Mouse (Mus musculus): ENCODE results near the gene Nsun6.
A peak's percentile ranks its signal among the peaks of the same experiment; 100 is the strongest.

Gene Nsun6

DNA sequence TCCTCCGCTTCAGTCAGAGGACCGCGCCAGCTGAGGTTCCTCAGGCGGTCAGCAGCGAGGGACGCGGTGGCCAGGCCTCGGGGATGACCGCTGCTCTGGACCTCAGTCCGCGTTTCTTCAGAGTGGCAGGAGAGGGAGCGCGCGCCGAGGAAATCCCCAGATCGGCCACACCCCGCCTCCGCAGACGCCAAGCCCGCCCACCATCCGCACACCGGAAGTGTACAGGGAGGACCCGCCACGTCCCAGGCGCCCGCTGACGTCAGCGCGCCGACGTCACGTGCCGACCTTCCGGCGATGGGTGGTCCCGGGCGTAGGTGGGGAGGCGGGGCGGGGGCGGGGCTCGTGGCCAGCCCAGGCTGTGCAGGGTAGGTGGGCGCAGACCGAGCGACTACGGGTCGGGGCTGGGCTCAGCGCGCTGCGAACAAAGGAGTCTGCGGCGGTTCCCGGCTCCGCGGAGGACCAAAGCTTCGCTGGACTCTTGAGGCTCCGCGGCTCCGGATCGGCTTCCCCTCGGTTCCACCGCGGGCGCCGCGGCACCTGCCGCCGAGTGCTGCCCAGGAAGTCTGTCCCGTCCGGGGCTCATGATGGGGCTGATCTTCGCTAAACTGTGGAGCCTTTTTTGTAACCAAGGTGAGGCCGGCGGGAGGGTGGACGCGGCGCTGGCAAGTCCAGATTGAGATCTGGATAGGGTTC is at the start of gene Nsun6:
TSS of gene Nsun6 (minus strand) at position 125 of the 693 bp plus-strand sequence.
- peak; percentile 97 for DNase-seq (ENCODE audit: low read depth)

DNA sequence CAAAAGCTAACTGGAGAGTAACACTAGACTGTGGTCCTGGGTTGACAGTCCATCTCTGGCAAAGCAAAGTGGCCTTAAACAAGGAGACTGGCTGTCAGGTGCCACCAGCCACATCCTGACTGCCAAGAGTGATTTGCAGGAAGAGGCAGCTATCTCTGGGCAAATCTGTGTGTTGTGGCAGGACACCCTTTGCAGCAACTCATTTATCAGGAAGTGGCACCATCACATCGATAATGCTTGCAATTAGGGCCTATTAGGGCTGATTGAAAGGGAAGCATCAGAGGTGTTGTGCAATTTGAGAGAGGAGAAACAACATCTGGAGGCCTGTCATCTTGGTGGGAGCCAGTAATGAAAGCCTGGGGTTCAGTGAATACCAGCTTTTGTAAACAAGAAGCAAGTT is 49.5 kb upstream of the Nsun6 start:
- DNase-seq (ENCODE audit: low read depth), result no peak

DNA sequence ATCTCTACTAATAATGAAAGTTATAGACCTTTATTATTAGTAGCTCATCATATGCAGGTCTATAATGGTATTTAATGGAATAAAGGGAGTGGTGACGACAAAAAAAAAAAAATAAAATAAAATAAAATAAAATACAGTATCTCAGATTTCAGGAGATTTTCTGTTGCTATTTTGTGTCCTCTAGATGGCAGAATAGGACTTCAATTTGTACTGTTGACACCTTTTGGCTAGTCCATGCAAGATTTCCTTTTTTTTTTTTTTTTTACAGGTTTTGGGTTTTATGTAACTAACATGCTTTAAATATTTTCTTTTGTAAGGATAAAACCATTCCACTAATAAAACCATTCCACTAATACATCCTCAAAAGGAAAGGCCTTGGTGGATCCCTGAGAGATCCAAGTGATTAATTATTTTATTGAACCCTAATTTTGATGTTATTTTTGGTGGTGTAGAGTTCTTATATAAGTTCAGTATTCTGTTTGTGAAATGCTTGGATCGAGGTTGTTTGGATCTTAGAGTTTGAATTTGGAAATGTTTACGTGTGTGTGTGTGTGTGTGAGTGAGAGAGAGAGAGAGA is 41.7 kb upstream of the Nsun6 start:
- DNase-seq (ENCODE audit: low read depth), result no peak

DNA sequence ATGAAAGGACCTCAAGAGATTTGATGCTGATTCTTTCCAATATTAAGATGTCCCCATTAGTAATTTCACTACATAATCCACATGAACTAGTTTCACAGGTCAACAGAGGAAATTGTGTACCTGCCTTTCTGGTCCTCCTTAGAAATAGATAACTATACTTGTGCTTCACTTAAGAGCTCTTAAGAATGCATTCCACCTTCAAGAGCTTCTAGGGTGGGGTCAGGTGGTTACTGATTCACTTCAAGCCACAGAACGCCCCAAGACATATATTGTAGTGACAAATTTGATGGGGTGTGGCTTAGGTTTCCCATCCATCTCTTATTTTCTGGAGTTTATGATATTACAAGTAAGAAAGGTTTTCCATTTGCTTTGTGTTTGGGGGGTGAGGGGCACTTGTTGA is 32.4 kb upstream of the Nsun6 start:
- no peak for DNase-seq (ENCODE audit: low read depth)

DNA sequence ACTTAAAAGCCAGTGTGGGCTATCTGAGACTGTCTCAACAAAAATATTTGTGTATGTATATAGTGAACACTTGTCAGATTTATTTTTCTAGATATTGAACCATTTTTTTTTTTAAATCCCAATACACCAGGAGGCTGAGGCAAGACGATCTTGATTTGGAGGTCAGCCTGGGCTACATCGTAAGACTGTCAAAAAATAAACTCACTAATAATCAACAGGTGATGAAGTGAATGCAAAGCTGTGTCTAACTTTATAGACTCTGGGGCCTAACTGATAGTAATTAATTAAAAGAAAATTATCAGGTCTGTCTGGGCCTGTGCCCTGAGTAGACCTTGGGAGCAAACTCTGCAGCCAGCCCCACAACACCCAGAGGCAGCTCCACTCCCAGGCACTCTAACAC is 28.8 kb upstream of the Nsun6 start:
- no peak for DNase-seq (ENCODE audit: low read depth)

DNA sequence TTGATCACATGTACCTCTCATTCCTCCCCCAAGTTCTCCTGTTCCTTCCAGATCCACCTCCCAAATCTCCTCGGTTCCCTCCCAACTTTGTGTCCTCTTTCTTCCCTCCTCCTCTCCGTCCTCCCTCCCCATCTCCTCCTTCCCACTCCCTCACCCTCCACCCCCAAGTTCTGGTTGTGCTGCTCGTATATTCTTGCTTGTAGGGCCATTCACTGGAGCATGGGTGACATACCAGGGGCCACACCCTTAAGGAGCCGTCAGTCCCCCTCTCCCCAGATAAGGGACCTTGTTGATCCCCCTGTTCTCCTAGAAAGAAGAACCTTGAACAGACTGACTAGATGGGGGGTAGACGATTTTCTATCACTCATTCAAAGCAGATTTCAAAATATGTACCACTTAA is 12.2 kb upstream of the Nsun6 start:
- no peak for DNase-seq (ENCODE audit: low read depth)

DNA sequence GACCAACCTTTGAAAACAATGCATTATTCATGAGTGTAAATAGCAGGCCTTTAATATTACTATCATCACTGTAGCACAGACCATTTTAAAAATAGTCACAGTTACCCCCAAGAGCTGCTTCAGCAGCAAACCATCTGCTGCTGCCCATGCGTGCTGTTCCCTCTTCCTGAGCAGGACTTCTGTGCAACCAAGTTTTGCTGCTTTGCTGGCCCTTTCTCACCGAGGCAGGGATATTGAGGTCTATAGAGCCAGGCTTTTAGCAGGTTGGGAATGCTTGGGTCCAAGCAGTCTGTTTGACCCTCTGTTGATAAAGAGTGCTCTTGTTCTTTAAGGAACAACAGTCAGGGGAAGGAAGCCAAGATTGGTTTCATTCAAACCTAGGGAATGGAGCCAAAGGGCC is 10.6 kb upstream of the Nsun6 start:
- DNase-seq (ENCODE audit: low read depth), result no peak

DNA sequence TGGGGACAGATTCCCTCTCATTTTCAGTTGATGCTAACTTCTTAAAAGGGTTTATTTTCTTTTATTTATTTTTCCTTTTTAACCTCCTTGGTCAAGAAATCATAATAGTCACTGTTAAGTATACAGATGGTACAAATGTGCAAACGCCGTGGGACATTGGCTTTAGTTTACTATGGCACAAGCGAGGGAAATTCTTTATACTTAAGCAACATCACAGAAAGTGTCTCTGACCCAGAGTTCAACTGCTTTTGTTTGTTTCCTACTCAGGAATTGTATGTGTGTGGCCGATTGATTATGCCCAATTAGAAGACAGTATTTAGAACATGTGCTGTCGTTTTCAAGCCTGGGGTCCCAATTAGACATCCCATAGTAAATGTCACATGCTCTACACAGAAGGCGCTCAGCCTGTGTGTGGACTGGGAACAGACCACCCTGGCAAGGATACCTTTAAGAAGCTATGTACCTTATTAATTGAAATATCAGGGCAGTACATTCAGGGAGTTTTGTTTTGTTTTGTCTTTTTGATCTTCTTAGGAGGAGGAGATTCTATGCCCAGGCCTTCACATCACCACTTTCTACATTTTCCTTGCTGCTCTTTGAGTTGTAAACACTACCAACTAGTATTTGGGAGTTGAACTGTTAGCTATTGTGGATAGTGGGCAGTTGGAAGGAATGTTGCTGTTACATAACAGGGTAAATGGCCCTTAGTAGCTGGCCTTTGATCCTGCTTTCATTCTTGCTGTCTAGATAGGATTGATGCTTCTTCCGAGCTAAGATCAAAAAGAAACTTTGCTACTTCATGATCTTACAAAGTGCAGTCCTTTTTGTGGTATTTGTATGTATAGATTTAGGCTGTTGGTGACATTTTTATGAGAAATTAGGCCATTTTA is 9.8 kb upstream of the Nsun6 start:
- no peak for DNase-seq (ENCODE audit: low read depth)

DNA sequence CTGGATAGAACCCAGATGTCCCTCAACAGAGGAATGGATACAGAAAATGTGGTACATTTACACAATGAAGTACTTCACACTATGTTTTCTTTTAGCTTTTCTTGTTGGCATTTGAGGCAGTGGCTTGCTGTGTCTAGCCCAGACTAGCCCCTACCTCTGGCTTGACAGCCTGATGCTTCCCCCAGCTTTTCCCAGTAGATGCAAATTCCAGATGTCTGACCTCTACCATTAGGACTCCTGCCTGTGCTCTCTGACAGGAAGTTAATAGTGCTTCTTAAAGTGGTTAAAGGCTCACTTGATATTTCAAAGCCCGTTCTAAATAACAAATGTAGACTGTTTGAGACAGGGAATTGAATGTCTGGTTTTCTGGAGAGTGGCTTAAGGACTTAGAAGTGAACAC is 8.9 kb upstream of the Nsun6 start:
- no peak for DNase-seq (ENCODE audit: low read depth)

DNA sequence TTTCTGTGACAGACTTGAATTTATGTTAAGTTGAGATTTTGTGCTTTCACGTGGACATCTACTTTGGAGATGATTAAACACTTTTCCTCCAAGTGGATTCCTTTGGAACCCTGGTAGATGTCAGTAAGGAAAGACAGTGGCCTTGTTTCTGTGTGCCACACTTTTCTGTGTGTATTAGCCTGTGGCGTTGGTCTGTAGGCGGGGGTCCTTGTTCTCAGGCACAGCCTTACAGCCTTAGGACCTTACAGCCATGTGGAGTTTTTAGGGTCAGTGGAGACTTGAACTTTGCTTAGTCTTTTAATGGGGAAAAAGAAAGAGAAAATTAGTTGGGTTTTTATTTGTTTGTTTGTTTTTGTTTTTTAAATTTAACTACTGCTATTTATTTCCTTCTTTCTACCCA is 6.0 kb upstream of the Nsun6 start:
- DNase-seq (ENCODE audit: low read depth), result no peak

DNA sequence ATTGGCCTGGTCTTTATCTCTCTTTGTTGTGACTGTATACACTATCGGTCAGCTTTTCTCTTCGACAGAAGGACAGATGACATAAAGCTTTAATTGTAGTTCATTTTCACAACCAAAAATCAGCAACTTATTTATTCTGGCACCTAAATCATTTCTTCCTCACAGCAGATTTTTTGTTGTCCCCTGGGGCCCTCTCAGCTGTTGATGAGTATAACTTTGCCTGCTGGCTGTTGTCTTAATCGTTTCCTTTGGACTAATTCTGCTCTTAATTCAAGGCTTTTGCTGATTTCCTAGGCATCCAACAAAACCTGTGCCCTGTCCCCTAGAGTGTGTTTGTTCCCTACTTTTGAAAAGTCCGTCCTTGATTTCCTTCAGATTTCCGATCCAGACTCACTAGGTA is 3.4 kb upstream of the Nsun6 start:
- no peak for DNase-seq (ENCODE audit: low read depth)

DNA sequence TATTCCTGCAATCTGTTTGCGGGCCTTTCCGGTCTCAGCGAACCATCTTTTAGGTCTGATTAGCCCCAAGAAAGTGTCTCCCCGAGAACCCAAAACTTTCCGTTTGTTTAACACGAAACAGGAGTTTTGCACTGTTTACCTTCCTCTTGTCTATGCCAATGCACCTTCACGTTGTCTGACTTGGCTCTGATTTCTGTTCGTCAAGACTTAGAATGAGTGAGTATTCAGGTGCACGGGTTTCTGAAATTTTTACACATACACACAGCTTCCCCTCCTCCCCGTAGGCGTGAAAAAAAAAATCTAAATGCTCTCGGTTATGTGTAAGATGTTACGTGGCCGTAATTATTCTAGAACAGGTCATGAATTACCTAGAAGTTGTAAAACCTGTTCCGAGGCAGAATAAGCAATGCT is 877 bp upstream of the Nsun6 start:
- peak; percentile 72 for DNase-seq (ENCODE audit: low read depth)

DNA sequence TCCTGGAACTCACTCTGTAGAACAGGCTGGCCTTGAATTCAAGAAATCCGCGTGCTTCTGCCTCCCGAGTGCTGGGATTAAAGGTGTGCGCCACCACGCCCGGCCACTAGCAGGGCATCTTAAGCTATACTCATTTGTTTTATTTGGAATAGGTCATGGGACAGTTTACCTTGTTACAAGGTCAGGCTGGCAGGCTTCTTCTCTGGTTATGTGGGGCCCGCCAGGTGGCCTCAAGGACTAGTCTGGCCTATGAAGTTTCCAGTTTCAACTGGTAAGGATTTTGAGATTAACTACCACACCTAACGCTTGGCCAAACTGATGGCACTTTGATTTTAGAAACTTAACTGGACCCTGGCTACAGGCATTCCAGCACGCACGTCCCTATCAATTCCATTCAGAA is 373 bp downstream of the Nsun6 start:
- DNase-seq (ENCODE audit: low read depth), result no peak

DNA sequence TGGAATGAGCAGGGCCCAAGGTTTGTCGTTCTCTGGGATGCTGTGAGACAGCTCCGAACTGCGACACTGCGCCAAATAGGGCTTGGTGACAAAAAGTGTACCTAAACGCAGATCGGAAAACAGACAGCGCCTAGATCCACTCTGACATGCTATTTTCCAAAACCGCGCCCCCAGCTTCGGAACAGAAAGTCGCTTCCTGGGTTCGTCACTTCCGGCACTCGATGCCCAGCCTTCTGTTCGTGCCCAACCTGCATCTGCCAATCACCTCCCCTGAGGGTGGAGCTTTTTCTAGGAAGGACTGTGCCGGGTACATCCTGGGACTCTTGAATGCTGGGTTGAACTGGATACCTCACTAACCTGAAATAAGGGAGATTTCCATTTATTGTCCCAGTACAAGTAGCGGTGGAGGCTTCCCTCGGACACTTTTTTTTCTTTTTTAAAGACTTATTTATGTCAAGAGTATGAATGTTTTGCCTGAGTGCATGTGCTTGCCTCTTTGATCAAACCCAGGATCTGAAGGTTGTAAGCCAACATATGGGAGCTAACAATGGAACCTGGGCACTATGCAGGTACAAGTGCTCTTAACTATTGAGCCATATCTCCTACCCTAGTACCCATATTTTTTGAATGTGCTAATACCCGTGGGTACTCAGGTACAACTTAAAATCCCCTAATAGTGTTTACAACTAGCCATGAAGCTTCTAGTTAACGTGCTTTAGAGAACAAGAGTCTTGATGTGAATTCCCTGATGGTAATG is 5.6 kb downstream of the Nsun6 start, which contains the start of gene Arl5b:
TSS of gene Arl5b (plus strand) at position 279 of the 757 bp plus-strand sequence.
- peak; percentile 97 for DNase-seq (ENCODE audit: low read depth)

DNA sequence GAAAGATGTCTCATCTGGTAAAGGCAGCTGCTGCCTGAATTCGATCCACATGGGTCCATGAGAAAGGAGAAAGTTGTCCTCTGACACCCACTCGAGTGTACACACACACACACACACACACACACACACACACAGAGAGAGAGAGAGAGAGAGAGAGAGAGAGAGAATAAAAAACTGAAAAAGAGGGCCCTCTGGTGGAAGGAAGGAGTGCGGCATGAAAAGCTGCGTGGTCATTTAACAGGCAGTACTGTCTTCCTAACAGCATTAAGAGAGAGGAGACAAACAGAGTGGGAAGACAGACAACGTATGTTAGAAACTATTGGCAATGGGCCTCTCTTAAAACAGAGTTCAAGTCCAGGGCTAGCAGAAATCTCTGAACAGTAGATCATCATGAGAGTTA is 14.5 kb downstream of the Nsun6 start:
- peak; percentile 55 for DNase-seq (ENCODE audit: low read depth)

DNA sequence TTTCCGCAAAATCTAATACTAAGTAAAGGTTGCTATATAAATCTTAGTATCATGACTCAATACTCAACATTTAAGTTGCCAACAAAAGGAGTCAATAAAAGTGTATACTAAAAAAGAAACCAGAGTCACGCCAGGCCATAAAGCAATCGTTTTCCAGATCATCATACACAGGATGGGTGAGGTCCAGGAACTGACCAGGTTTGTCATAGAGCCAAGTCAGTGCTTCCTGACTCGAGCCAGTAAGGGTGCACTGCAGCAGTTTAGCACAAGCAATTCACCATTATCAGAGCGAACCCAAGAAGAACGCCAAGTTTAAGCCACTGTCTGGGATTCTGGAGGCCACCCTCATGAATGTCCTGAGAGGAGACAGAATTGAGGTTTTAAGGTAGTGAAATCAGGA is 16.2 kb downstream of the Nsun6 start:
- DNase-seq (ENCODE audit: low read depth), result no peak

DNA sequence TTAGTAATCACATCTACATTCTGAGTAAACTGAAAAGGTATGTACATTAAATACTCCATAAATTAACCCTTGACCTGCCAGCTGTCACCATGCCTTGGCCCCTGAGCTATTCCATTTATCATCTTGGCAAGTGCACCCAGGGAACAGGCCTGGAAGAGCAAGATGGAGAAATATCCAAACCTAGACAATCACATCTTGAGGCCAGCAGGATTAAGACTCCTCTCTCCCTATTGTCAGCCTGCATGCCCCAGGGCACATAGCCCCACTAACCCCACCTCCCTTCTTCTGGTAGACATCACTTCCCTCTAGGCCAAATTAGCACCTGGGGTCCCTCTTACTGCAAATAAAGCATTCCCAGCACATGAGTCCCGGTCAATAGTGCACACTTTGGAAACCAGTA is 27.1 kb downstream of the Nsun6 start:
- no peak for DNase-seq (ENCODE audit: low read depth)

DNA sequence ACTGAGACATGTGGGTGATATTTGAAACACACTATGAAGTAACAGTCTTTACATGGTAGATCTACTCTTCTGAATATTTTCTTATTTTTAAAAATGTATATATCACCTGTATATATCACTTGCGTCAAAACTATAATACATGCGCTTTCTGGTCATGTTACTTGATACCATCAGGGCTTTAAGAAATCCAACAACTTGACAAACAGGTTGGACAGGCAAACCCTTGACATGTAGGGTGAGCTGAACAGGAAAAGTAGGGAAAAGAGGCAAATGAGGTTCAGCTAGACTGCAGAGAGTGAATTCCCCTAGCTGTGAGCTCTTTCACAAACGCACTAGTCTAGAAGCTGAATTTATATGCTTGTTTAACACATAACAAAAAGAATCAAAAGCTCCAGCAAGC is 28.1 kb downstream of the Nsun6 start:
- no peak for DNase-seq (ENCODE audit: low read depth)

DNA sequence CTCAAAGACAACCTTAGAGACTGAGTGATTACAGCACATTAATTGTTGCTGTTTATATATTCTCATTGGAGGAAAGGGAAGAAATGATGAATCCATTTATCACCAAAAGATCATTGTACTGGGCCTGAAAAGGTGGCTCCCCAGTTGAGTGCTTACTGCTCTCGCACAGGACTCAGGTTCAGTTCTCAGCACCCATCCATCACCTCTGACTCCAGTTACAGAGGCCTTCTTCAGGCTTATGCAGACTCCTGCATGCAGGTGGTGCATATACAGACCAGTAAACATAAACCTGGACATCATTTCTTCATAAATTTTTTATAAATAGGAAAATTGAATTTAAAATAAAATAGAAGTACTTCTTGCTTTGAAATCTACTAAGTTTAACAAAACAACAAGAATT is 46.8 kb downstream of the Nsun6 start:
- DNase-seq (ENCODE audit: low read depth), result no peak

DNA sequence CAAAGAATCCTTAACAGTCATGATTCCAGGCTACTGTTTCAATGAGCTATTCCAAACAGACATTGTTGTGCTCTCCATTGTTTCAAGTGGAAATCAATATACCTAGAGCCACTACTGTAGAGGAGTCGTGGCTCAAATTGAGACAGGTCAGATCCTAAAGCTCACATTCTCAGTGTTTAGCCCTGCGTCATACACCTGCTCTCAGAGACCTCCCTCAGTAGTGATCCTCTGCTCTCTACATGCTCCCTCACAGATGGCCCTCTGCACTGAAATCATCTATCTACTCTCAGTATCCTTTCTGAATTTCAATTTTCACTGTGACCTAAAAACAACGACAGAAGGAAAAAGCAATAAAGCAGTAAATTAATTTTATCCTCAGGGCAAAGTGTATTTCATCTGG is 47.3 kb downstream of the Nsun6 start:
- no peak for DNase-seq (ENCODE audit: low read depth)

DNA sequence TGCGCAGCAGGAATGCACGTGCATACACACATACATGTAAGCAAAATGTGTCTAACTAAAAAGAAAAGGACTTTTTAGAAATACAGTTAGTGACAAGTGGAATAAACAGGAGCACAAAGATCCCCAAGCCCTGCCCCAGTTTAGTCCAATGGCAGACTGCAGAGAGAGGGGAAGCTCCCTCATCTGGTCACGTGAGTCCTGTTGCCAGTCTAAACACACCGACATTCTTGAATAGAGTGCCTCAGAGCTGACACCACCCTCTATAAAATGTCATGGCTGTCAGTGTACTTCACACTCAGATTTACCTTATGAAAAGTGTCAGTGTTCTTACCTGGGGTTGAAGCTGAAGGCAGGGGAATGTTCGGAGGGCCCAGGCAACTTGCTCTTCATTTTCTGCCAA is 57.0 kb downstream of the Nsun6 start:
- DNase-seq (ENCODE audit: low read depth), result no peak

DNA sequence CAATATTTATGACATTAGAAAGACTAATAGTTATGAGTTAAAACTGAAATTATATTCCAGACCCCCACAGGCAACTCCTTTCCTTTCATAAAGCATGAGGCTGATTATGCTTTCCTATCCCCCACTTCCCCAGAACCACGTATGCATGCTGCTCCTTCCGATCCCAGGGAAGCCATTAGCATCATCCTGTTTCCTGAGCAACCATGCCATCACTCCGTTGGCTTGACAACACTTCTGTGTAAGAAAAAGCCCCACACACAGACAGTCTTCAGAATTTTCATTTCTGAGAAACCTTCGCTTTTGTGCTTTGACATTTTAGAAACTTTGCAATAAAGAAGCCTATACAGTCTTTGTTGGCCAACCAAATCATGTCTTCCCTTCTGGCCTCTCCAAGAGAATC is 58.8 kb downstream of the Nsun6 start:
- DNase-seq (ENCODE audit: low read depth), result no peak

Measured in induced T-regulatory cell, adult 2 months (primary cell).